Mouse (Mus musculus): ENCODE measurements around the gene Col4a3. TPM values are rescaled to one million over a fixed set of nuclear protein-coding genes. Genes with fewer than 3 reads are reported as not detected.

Col4a3 gene
- polyA plus RNA-seq, 1 experiment from 2014 or later, result 0.12 TPM

DNA sequence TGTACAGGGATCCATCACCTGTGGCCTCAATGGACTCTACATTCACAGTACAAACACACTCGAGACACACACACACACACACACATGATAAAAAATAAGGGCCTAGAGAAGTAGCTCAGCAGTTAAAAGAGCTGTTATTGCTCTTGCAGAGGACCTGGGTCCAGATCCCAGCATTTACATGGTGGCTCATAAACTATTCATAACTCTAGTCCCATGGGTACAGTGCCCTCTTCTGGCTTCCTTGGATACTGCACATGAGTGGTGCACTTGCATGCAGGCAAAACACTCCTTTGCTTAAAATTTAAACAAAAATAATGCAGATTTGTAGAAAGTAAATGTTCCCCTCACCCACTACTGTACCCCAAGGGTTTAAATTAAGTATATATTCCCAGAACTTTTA lies 172.8 kb downstream of the Col4a3 start:
- no peak overlapping the region for H3K9ac ChIP-seq
- no peak overlapping the region for H3K4me2 ChIP-seq
- no peaks in the 10 kb centered on the region; the same call in 1 of the 2 replicates for H3K9me3 ChIP-seq (replicated peaks)
- 79% methylated on average over 1 of the region's 1 CpGs for WGBS
- H3K4me3 ChIP-seq, result no peak overlapping the region
- no peak for ATAC-seq
- no peaks in the 10 kb centered on the region for H3K4me1 ChIP-seq
- H3K27ac ChIP-seq, result no peak overlapping the region
- no peaks in the 10 kb centered on the region for H3K27me3 ChIP-seq
- peaks cover 33% of the 10 kb centered on the region for H3K36me3 ChIP-seq (ENCODE audit: poor library complexity, severe bottlenecking)

DNA sequence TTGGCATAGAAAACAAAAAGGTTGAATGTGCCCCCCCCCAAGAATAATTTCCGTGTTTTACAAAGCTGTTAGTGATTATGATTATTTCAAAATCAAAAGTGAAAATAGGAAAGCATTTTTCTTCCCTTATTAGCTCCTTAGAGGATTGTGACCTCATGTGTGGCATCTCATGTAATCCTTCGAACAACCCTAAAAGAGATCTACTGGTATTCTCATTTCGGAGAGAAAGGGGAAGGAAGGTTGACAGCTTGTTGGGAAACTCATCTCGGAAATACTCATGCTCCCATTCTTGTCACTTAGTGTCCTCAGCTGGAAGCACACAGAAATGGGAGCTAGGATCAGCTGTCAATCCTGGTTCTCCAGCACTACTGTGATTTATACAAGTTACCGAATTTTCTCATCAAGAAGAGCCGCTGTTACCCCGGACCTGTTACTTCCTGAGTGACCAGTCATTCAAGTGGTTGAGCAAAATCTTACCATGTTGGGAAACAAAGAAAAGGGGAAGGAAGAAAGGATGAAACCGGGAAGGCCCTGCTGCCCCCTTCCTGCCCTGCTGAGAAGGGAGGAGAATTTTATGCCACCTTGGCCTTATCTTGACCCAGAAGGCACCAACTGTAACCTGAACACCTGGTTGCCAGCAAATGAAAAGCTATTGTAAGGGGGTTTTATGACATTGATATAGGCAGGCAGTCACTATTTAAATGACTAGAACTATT lies 174.9 kb downstream of the Col4a3 start:
- Histone ChIP-seq H3K4me2 (no peak overlapping the region), H3K4me3 (no peak overlapping the region), H3K36me3 (ENCODE audit: poor library complexity, severe bottlenecking) (peaks cover 15% of the 10 kb centered on the region), H3K27me3 (no peaks in the 10 kb centered on the region), H3K27ac (no peak overlapping the region), H3K9me3 (replicated peaks) (no peaks in the 10 kb centered on the region; the same call in 1 of the 2 replicates), H3K4me1 (no peaks in the 10 kb centered on the region), H3K9ac (no peak overlapping the region)
- ATAC-seq, result no peak
- WGBS, result 92% methylated on average over 8 of the region's 8 CpGs

DNA sequence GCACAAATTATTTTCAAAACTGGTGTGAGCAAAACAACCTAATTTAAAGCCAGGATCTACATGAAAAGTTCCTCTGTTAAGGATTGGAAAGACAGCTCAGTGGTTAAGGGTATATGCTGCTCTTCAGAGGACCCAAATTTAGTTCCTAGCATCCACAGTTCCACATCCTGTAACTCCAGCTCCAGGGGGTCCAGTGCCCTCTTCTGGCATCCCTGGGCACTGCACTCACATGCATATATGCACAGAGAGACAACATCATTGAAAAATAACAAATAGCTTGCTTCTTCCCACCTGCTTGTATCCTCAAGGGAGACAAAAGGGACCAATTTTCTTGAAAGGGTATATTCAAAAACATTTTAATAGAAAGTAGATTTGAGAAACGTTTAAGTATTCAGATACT lies 175.6 kb downstream of the Col4a3 start:
- Histone ChIP-seq H3K36me3 (ENCODE audit: poor library complexity, severe bottlenecking) (peaks cover 15% of the 10 kb centered on the region), H3K27ac (no peak overlapping the region), H3K9me3 (replicated peaks) (no peaks in the 10 kb centered on the region; the same call in 1 of the 2 replicates), H3K27me3 (no peaks in the 10 kb centered on the region), H3K4me3 (no peak overlapping the region), H3K9ac (no peak overlapping the region), H3K4me1 (no peaks in the 10 kb centered on the region), H3K4me2 (no peak overlapping the region)
- WGBS, result 81% methylated on average over 1 of the region's 1 CpGs
- no peak for ATAC-seq

DNA sequence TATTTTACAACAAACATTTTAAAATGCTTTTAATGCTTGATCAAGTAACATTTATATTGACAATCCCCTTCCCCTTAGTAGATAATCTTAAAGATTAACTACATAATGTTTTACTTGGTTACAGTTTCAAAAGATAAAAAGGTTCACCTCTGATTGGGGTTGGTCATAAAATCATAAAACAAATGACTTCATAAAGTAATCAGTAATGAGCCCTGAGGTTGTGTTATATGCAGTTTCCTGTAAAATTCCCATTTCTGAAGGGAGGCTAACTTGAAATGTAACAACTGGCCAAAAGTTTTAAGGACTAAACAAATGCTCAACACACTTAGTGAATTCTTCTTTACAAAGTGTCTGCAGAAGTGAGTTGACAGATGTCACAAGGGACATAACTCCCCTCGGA lies 179.5 kb downstream of the Col4a3 start:
- 79% methylated on average over 1 of the region's 1 CpGs for WGBS

DNA sequence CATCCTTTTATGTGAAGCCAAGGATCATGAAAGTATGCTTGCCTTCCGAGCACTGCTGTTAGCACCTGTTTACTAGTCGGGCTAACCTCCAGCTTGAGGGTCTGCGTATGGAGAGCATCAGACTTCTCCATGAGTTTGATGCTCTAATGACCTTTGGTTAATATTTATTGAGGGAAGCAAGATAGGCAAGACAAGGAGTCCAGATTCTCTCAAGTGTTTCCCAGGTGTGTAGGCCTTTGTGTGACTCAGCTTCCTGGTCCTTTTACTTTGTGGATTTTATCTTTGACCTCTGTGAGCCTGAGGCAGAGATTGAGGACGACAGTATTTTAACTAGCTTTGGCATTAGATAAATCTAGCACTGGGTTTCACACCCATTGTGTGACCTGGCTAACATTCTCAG lies 179.9 kb downstream of the Col4a3 start:
- Histone ChIP-seq H3K9me3 (replicated peaks) (no peaks in the 10 kb centered on the region; the same call in 1 of the 2 replicates), H3K9ac (no peak overlapping the region), H3K27me3 (no peaks in the 10 kb centered on the region), H3K36me3 (ENCODE audit: poor library complexity, severe bottlenecking) (peaks cover 8% of the 10 kb centered on the region), H3K4me1 (no peaks in the 10 kb centered on the region), H3K4me2 (no peak overlapping the region), H3K27ac (no peak overlapping the region), H3K4me3 (no peak overlapping the region)
- WGBS, result 88% methylated on average over 4 of the region's 4 CpGs
- no peak for ATAC-seq

More for the DNA sequence above, 179.5 kb downstream of the Col4a3 start:
- H3K27me3 ChIP-seq, result no peaks in the 10 kb centered on the region
- H3K27ac ChIP-seq, result no peak overlapping the region
- no peaks in the 10 kb centered on the region for H3K4me1 ChIP-seq
- no peaks in the 10 kb centered on the region; the same call in 1 of the 2 replicates for H3K9me3 ChIP-seq (replicated peaks)
- no peak for ATAC-seq
- peaks cover 10% of the 10 kb centered on the region for H3K36me3 ChIP-seq (ENCODE audit: poor library complexity, severe bottlenecking)
- no peak overlapping the region for H3K4me3 ChIP-seq
- H3K4me2 ChIP-seq, result no peak overlapping the region
- H3K9ac ChIP-seq, result no peak overlapping the region

DNA sequence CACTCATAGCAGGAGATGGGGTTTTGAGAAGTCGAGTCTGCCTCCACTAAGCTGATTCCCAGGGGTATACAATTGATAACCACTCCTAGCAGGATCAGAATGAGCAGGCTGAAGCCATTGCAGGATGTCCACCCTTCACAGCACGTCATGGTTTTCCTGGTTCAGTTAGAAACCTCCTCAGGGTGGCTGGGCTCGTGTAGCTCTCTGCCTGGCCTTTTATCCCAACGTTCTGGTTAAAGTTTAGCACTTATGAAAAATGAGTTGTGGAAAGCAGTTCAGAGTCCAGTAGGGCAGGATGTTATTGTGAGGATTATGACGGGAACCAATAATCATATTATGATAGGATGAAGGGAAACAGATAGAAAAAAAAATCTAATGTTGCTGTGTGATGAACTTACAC lies 181.5 kb downstream of the Col4a3 start, which contains the start of gene Tm4sf20:
Tm4sf20 (minus strand) TSS at position 193 of the 400 bp plus-strand sequence.
- no peaks in the 10 kb centered on the region for H3K36me3 ChIP-seq (ENCODE audit: poor library complexity, severe bottlenecking)
- 84% methylated on average over 5 of the region's 5 CpGs for WGBS

DNA sequence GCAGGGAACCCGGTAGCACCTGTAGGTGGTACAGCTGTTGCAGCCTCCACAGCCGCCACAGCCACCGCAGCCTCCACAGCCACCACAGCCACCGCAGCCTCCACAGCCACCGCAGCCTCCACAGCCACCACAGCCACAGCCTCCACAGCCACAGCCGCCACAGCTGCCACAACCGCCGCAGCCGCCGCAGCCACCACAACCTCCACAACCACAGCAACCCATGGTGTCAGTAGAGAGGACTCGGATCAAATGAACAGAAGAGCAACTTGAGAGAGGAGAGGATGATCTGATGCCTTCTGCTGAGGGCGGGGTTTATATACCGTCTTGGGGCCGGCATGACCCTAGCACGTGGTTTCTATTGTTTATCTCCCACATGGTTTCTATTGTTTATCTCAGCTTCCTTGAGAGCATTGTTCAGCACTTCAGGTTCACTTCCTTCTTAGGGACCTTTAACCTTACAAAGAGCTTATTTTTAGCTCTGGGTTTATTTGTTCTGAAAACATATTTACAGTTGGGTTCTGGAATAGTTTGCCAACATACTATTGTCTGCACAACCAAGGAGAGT lies 184.4 kb downstream of the Col4a3 start, which contains the start of gene Gm47791:
Gm47791 (minus strand) TSS at position 222 of the 565 bp plus-strand sequence.
- no peak within 1 kb of the TSS for H3K27ac ChIP-seq
- no peak within 1 kb of the TSS for H3K4me2 ChIP-seq
- H3K4me1 ChIP-seq, result no peaks in the 10 kb centered on the region
- ATAC-seq, result no peak
- H3K27me3 ChIP-seq, result no peaks in the 10 kb centered on the region
- 89% methylated on average over 14 of the region's 15 CpGs for WGBS
- H3K9ac ChIP-seq, result no peak within 1 kb of the TSS
- no peaks in the 10 kb centered on the region for H3K9me3 ChIP-seq (replicated peaks)
- no peak within 1 kb of the TSS for H3K4me3 ChIP-seq
- H3K36me3 ChIP-seq (ENCODE audit: poor library complexity, severe bottlenecking), result no peaks in the 10 kb centered on the region

More for the DNA sequence above, 181.5 kb downstream of the Col4a3 start, which contains the start of gene Tm4sf20:
- Histone ChIP-seq H3K9me3 (replicated peaks) (no peaks in the 10 kb centered on the region), H3K4me2 (no peak within 1 kb of the TSS), H3K27ac (no peak within 1 kb of the TSS), H3K4me1 (no peaks in the 10 kb centered on the region), H3K9ac (no peak within 1 kb of the TSS), H3K4me3 (no peak within 1 kb of the TSS), H3K27me3 (no peaks in the 10 kb centered on the region)
- ATAC-seq, result no peak

Other genes starting within 250 kb of the Col4a3 start
- gene Col4a4, start 72 bp upstream of the Col4a3 start, polyA plus RNA-seq (2015; fragmentation: Nextera tagmentation; extraction: Ambion mirVana), result 0.15 and 0.18 TPM in 2 replicates
- gene Mff, start 138.0 kb downstream of the Col4a3 start, polyA plus RNA-seq (2015; fragmentation: Nextera tagmentation; extraction: Ambion mirVana), result 336 and 349 TPM in 2 replicates
- gene Tm4sf20, start 181.5 kb downstream of the Col4a3 start, polyA plus RNA-seq (2015; fragmentation: Nextera tagmentation; extraction: Ambion mirVana), result 0.20 and 0.36 TPM in 2 replicates
- gene Gm47791, start 184.3 kb downstream of the Col4a3 start, polyA plus RNA-seq (2015; fragmentation: Nextera tagmentation; extraction: Ambion mirVana), result not detected in 2 replicates

All from forebrain, embryonic 13.5 days (tissue).